Mouse (Mus musculus): ENCODE results near the gene Rabep1.
"Not testable (repeated sequence)": the region's sequence is repeated elsewhere in the genome, so short reads cannot be mapped to it uniquely, and the experiment has no call there.

Gene Rabep1

DNA sequence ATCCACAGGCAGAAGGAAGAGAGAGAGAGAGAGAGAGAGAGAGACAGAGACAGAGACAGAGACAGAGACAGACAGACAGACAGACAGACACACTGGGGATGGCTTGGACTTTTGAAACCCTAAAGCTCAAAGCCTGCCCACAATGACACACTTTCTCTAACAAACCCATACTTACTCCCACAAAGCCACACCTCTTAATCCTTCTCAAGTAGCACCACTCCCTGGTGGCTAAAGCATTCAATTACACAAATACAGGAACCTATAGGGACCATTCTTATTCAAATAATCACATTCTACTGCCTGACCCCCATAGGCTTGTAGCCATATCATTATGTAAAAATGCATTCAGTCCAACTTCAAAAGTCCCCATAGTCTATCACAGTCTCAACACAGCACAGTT lies 11.2 kb upstream of the Rabep1 start:
- DNase-seq, result no peak

DNA sequence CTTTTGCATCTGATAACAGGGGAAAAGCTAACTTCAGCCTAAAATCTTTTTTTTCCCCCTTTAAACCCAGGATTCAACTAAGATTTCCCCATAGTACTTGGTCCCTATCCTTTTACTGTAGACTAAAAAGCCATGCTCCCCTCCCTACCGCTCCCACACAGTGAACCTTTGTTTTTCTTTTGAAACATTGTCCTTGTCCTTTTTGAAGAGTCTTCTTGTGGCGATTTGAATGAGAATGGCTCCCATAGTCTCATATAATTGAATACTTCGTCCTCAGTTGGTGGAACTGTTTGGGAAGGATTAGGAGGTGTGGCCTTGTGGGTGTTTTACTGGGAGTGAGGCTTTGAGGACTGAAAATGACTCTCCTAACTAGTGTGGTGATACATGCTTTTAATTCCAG lies 10.7 kb upstream of the Rabep1 start:
- DNase-seq, result no peak

DNA sequence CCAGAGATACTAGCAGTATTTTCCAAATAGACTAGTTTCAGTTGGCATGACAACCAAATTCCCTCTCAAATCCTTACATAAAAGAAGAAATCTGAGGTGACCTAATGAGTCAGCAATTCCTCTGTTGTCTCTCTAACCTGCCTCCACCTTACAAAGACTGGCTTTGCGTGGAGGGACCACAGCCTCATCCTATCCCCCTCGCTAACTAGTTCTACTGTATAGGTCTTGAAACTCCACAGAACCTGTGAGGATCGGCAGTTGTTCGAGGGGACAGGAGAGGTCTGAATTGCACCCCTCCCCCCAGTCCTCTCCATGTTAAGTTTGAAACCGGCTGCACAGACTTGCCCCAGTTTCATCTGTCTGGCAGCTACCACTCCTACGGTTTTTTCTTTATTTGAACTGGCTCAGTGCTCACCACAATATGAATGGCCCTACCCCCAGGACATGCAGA lies 9.2 kb upstream of the Rabep1 start:
- DNase-seq, result no peak

DNA sequence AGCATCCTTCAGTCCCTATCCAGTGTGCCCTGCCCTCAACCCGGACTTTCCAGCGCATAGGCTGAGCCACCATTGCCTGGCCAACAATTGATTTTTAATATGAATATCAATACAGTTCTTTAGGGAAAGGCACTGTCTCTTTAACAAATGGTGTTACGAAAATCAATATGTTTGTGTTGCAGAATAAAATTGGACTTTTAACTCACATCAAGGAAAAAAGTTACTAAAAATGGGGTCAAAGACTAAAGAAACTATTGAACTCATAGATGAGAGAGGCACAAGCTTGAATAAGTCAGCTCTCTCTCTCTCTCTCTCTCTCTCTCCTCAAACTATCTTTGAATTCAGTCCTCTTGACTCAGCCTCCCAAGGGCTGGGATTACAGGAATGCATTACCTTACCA lies 7.5 kb upstream of the Rabep1 start:
- DNase-seq, result no peak

DNA sequence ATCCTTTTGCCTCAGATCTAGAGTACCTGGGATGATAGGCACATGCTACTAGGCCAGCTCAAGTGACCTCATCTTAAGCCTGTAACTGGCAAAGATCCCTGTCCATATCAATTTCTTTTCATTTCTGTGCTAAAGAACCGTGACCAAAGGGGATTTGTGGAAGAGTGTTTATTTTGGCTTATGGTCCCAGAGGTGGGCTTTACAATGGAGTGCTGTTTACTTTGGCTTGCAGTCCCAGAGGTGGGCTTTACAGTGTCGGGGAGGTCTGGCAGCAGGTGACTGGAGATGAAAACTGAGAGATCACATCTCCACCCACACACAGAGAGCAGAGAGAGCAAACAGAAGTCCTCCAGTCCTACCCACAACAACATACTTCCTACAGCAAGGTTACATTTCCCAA lies 6.0 kb upstream of the Rabep1 start:
- DNase-seq, result no peak

DNA sequence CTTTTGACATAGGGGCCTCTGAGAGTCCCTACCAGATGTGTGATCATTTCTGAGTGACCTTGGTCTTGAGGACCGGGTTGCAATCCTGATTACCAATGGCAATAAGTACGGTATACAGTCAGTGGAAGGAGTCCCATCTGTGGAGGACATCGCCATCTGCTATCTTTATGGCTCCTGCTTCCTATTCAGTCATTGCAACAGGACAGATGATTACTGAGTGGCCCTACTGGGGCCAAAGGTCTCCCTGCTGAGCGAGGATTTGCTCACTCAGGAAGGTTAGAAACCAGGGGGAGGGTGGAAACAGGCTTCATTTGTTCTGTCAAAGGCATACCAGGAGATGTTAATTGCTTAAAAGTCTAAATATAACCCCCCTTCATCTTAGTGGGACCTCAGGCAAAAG lies 1.6 kb upstream of the Rabep1 start:
- DNase-seq, result no peak

DNA sequence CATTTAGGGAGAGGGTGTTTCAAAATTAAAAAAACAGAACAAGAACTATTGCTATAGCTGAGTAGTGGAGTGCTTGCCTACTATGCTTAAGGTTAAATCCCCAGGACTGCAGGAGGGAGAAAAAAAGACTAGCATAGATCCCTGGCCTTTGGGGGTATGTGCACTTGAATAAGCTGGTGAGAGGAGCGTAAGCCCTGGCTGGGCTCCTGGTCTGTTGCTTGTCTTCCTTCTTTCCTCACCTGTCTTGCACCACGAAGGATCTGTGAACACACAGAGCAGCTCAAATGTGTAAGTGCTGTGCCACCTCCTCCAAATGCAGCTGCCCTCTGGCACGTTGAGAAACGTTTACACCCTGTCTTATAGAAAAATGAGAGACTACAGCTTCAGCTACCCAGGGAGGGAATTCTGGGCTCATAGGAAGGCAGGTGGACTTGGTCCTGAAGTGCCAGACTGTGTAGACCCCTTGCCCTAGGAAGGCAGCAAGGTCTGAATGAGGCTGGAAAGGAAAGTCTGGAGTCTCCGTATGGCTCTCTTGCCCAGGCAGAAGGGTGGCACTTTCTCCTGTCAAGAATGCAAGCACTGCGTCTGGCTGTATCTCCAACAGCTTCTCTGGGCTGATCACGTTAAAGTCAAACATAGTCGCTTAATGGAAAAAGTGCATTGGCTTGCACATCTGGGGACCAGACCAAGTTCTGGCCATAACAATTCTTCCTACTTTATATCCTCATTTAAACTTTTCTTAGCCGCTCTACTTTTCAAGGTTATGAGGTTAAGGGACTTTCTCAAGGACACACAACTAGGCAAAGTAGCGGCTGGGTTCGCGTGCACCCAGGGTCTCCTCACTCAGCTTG lies 652 bp upstream of the Rabep1 start:
- DNase-seq, result no peak

DNA sequence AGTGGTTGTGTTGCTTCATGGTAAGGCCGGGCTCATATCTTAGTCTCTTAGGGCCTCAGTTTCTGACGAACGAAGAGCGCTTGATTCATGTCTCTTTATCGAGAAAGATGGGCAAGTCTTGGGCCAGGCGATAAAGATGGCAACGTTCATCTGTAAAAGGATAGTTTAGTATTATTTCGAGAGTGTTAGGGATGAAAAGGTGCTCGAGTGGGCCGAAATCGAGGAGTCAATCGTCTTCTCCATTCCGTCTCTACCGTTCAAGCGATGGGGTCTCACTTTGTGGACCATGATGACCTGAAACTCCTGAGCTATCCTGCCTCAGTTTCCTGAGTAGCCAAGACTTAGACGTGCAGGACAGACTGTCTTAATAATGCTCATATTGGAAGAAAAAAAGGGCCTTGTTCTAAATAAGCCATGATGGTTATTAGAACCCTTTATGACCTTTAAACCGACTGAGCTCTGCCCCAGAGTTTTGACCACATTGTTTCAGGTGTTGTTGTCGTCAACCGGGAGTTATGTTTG lies 940 bp downstream of the Rabep1 start:
- no peak for DNase-seq

DNA sequence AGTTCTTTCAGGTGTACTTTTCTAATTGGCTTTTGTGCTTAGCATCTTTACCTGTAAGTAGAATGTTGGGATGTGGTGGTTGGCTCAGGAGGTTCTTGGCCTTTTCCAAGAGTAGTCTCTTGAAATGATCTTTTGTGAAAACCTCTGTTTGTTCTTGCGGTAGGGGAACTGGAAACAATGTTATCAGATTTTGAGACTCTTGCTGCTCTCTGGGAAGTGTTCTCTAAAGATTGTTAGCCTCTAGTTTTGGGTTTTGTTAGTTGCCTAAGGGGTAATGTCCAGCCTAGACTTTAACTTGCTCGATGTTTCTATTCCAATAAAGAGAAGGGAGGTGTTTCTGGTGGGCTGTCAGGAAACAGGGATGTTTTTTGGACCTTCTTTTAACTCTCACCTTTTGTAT lies 1.5 kb downstream of the Rabep1 start:
- DNase-seq, result no peak

DNA sequence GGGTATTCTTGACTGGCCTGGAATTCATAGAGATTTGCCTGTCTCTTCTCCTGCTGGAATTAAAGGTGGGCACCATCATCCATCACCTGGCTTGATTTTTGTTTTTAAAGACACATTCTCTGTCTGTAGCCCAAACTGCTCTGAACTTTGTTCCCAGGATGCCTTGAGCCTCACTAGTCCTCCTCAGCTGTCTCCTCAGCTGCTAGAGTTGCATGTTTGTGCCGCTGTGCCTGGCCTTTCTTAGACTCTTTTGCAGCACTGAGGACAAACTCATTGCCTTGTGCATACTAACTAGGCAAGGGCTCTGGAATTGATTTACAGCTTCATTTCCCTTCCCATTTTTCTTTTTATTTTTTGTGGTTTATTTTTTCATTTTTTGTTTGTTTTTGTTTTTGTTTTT lies 15.8 kb downstream of the Rabep1 start:
- DNase-seq, result no peak

DNA sequence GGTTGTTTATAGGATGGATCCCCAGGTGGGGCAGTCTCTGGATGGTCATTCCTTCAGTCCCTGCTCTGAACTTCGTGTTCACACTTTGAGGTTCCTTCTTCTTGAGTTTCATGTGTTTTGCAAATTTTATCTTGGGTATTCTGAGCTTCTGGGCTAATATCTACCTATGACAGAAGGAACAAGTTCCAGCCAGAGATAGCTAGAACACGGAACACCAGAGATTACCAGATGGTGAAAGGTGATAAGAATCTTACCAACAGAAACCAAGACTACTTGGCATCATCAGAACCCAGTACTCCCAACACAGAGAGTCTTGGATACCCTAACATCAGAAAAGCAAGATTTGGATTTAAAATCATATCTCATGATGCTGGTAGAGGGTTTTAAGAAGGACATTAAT lies 18.6 kb downstream of the Rabep1 start:
- not testable (repeated sequence) for DNase-seq

DNA sequence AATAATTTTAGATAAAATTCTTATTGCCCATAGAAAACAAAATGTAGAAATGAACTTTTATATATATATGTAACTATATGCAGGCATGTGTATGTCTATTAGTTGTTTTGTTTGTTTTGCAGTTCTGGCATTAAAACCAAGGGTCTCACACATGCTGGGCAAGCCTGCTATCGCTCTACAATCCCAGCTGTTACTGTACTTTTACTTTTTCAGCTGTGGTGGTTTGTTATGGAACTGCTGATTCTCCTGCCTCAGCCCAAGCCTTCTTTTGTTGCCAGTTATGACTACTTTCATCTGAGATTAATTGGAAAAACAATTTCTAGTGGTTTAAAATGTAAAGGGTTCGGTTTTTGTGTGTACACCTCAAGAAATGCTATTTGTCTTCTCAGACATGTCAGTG lies 20.6 kb downstream of the Rabep1 start:
- DNase-seq, result no peak

DNA sequence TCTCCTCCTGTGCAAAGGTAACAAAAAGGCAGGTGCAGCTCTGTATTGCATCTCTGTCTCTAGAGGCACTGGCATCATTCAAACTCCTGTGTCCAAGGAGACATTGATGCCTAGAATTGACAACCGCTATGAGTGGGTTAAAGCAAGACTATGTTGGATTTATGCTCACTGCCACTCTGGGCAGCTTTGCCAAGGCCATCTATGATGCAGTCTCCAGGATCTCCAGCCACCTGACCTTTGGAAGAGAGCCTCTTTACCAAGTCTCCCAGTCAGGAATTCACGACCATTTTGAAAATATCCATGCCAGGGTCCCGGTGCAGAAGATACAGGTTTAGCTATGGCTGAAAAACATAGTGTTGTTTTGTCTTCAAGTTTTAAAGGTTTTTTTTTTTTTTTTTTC lies 24.7 kb downstream of the Rabep1 start:
- DNase-seq, result no peak

DNA sequence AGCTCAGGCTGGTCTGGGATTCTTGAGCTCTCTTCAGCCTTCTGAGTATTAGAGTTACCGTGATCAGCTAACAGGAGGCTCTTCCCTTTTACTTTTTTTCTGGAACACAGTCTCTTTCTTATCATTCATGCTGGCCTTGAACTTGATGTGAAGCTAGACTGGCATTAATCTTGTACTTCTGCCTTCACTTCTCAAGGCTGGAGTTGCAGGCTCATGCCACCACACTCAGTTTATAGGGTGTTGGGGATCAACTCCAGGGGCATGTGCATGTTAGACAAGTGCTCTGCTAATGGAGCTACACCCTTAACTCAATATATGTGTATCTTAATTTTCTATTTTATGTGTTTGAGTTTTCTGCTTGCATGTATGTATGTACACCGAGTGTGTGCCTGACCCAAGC lies 25.2 kb downstream of the Rabep1 start:
- no peak for DNase-seq

DNA sequence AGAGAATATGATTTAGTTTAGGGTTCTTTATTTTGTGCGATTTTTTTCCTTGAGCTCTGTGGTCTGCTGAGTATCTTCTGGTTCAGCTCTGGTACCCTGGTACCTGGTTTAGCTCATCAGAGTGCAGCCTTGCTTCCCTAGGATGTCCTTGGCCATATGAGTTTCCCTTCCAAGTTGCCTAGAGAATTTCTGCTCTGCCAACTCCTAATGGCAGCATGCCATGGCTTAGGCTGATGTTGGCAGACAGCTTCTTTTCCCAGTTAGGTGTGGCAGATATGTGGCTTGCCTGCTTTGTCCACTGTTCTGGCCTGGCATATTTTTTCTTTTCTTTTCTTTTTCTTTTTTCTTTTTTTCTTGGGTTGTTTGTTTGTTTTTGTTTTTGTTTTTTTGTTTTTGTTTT lies 25.8 kb downstream of the Rabep1 start:
- DNase-seq, result no peak

DNA sequence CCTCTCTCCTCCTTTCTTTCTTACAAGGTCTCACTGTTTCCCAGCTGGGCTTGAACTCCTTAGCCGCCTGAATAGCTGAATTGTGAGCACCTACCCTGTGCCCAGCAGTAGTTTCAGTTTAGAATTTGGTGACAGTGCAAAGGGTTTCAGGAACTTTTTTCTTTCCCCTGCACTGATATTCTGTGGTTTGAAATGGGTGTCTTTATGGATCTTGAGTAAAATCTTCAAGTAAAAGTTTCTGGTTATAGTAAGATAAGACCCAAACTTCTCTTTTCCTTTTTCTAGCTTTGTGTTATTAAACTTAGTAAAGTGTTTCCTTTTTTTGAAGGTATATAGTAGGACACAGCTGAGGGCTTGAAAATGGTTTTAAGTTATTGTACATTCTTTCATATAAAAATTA lies 26.5 kb downstream of the Rabep1 start:
- DNase-seq, result no peak

DNA sequence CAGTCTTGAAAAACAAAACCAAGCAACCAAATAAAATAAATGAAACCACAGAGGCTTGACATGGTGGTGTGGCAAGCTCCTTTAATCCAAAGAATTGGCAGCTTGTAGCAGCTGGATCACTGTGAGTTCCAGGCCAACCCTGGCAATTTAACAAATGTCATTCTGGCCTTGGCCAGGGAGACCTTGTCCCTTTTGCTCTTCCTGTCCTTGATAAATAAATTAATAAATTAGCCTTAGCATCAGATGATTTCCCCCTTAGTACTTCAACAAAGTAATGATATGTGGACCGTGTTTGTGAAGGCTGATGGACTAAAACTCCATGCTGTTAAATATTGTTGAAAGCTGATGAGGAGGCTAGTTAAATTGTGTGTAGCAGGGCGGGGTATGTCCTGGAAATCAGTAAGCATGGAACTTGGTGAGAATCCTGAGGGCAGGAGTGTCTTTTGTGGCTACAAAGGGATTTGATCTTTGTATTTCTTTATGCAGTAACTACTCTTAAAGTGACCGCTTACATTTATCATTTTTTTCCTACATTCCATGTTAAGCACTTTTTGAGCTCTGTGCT lies 27.3 kb downstream of the Rabep1 start:
- no peak for DNase-seq

DNA sequence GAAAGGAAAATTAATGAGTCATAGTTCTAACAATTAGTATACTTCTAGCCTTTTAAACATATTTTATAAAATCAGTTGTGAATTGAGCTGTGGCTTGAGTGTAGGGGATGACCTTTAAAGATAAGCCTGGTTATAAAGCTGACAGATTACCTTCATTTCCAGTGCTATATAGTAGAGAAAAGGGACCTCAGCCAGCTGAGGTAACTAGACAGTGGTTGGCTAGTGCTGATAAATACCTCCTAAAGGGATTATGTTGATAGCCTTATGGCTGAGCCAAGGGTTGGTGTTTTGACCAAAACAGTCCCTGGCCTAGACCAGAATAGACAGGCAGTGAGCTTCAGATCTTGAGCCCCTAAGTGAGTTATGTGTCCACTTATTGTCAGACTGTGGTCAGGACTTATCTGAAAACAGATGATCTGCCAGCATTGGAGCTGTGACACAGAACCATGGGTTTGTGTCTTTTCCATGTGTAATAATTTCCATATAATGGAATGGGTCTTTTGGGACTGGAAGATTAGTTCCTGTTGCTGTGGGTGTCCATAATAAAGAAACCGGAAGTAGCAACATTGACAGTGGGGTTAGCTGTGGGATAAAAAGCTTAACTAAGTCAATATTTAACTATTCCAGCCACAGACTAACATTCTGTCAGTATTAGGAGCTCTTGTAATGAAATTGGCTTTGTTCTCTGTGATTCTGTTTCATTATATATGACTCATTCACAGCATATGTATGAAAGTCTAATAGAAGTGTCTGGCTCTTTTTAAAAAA lies 29.5 kb downstream of the Rabep1 start:
- DNase-seq, result no peak

DNA sequence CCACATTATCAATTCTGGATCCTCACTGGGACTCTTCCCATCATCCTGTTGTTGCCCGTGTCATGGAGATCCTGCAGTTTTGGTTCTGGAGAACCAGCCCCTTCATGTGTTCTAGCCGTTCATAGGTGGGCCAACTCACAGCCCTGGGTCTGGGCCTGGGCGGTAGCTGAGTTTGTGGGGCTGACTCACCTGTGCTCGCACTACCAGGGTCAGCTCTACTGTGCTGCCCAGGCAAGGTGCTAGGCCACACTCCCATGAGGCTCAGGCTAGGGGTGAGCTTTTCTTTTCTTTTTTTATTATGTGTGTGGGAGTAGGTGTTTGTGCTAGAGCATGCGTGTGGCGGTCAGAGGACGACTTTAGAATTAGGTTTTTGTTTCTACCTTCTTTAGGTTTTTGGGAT lies 33.1 kb downstream of the Rabep1 start:
- DNase-seq, result no peak

DNA sequence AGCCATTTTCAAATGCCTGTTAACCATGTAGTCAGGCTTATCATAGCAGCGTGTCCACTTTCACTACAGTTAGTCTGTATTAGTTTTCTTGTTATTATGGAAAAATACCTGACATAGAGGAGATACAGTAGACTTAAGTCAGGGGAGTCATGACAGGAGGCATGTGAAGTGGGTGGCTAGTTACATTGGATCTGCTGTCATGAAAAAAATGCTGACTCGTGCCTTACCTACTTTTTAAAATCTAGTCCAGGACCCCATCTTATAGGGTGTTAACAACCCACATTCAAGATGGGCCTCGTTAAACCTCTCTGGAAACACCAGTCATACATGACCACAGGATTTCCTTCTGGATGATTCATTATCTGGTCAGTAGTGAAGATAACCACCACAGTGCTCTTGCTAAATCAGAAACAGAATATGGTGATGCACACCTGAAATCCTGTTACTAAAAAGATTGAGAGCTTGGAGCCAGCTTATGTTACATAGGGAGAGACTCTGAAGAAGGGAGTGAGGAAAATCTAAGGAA lies 38.4 kb downstream of the Rabep1 start:
- DNase-seq, result no peak

DNA sequence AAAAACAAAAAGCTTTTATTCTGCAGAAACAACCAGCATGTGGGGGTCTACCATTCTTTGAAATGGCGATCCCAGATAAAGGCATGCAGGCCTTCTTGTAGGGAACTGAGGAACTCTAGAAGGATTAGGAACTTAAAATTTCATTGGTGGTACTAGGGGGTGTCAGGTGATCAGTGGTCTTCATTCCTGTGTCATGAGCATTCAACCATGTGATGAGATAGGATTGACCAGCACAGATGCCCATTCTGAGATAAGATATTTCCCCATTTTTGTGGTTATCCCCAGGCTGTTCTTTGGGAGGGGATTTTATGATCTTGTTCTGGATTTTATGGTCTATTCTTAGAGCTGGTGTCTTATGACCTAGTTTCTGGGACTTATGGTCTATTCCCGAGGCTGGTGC lies 46.1 kb downstream of the Rabep1 start:
- no peak for DNase-seq

DNA sequence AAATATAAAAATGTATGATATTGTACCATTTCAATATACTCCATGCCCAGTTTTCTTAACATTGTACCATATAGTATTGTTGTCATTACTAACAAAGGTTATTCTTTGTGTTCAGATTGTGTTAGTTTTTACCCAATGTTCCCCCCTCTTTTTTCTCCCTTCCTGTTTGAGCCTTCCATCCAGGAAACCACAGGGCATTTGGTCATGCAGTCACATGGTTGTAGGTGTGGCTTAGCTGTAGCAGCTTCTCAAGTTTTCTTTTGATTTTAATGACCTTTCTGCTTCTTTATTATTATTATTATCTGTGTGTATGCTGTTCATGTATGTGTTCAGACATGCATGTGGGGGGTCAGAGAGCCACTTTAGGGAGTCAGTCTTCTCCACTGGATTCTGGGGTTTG lies 47.0 kb downstream of the Rabep1 start:
- no peak for DNase-seq

DNA sequence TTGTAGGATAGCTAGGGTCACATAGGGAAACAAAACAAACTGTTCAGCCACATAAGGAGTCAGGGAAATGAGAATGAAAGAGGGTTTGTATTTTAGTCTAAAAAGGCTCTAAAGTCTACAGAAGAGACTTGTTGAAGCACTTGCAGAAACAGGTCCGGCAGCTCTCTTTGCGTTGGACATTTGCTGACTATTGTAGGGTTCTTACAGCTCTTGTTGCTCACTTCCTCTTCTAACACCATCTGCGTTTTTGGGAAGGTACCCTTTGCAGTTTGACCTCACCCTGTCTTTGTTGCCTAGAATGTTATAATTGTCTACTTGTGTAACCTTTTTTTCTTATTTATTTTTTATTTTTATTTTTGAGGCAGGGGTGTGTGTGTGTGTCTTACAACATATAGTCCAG lies 53.1 kb downstream of the Rabep1 start:
- DNase-seq, result peak; percentile 17 to 24

DNA sequence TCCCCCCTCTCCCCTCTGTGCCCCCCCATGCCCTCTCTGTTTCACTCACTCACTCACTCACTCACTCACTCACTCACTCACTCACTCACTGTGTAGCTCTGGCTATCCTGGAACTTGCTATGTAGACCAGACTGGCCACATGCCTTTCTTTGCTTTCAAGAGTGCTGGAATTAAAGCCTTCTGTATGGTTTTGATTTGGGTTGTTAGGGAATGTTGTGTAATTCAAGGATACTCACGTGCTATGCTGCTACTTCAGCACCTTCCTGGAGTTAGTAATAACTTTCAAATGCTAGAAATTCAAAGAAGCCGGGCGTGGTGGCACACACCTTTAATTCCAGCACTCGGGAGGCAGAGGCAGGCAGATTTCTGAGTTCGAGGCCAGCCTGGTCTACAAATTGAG lies 53.6 kb downstream of the Rabep1 start:
- DNase-seq, result not testable (repeated sequence)

All from B cell, adult 2 months (primary cell).